Mouse (Mus musculus): ENCODE data around the gene Cldn18. TPM values are rescaled to one million over a fixed set of nuclear protein-coding genes. Genes with fewer than 3 reads are reported as not detected.

The Cldn18 gene
- polyA plus RNA-seq, 1 experiment from 2014 or later = not detected

DNA sequence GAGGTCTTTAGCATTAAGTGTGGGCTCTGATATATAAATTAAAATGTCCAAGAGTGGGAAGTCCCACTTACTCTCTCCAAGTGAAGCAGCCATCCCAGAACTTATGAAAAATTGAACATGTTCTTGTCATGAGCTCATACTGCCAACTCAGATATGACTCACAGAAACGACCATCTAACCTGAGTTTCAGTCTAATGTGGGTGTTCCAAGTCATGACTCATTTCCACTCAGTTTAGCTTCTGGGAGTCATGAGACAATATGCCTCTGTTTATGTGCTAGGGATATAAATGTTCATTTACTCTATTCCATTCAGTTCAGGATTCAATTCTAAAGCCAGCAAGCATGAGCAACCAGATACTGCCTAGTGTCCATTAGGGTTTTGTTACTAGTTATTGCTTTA lies 2.9 kb upstream of the Cldn18 start:
- no peaks in the 10 kb centered on the region for H3K27me3 ChIP-seq (ENCODE audit: control insufficient read depth, insufficient read depth, low read length)
- no peaks in the 10 kb centered on the region for H3K9me3 ChIP-seq (ENCODE audit: control insufficient read depth, low read length)
- no peak overlapping the region for H3K4me3 ChIP-seq (replicated peaks; ENCODE audit: low read depth, low read length)
- DNase-seq = no peak
- WGBS = 68% methylated on average over 1 of the region's 1 CpGs
- no peak for ATAC-seq (ENCODE audit: low FRiP score, low TSS enrichment)
- no peaks in the 10 kb centered on the region for H3K36me3 ChIP-seq (ENCODE audit: control insufficient read depth, insufficient read depth, low read length)
- H3K4me1 ChIP-seq (ENCODE audit: control insufficient read depth, insufficient read depth, low read length) = no peaks in the 10 kb centered on the region
- no peak overlapping the region for H3K27ac ChIP-seq (replicated peaks; ENCODE audit: low read depth, low read length)
- H3K9ac ChIP-seq (replicated peaks; ENCODE audit: low read length) = no peak overlapping the region
- H3K4me2 ChIP-seq (ENCODE audit: low read length) = no peak overlapping the region

- Histone ChIP-seq H3K36me3 (ENCODE audit: control insufficient read depth, insufficient read depth, low read length) (no peaks in the 10 kb centered on the region), H3K27ac (replicated peaks; ENCODE audit: low read depth, low read length) (no peak overlapping the region), H3K4me3 (replicated peaks; ENCODE audit: low read depth, low read length) (no peak overlapping the region), H3K4me1 (ENCODE audit: control insufficient read depth, insufficient read depth, low read length) (no peaks in the 10 kb centered on the region), H3K27me3 (ENCODE audit: control insufficient read depth, insufficient read depth, low read length) (no peaks in the 10 kb centered on the region), H3K9ac (replicated peaks; ENCODE audit: low read length) (no peak overlapping the region), H3K9me3 (ENCODE audit: control insufficient read depth, low read length) (no peaks in the 10 kb centered on the region), H3K4me2 (ENCODE audit: low read length) (no peak overlapping the region)
- ATAC-seq (ENCODE audit: low FRiP score, low TSS enrichment) = no peak
- 95% methylated on average over 4 of the region's 4 CpGs for WGBS
- DNase-seq = no peak
These were observed 6.8 kb downstream of the Cldn18 start for GRCm38 (mm10) chr9:99710297-99710696.

DNA sequence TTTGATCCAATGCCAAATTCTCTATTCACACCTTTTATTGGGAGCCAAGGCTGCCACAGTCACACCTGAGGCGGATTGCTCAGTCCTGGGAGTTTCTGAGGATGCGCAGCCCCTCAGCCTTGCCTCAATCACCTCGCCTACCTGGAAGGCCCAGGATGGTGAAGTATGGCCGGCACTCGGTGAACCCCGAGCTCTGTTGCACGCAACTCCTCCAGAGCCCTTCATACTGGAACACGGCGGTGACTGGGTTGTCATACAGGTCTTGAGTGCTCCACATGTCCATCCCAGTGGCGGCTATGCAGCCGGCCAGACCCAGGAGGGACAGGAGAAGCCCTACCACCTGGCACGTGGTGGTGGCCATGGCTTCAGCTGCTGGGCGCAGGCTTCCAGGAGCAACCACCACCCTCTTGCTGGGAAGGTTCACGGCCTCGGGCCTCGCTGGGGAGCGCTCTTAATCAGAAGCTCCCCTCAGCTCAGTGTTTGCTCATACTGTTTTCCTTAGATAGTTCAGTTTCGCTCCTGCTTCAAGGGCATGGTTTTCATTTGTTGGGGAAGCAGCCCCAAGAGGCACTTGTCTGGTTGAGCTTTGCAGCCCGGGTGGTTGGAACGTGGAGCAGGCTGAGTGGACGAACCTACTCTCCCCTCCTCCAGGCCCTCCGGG lies 7.3 kb downstream of the Cldn18 start:
- Histone ChIP-seq H3K27ac (replicated peaks; ENCODE audit: low read depth, low read length) (no peak overlapping the region), H3K4me3 (replicated peaks; ENCODE audit: low read depth, low read length) (no peak overlapping the region), H3K4me2 (ENCODE audit: low read length) (no peak overlapping the region), H3K27me3 (ENCODE audit: control insufficient read depth, insufficient read depth, low read length) (no peaks in the 10 kb centered on the region), H3K9me3 (ENCODE audit: control insufficient read depth, low read length) (no peaks in the 10 kb centered on the region), H3K36me3 (ENCODE audit: control insufficient read depth, insufficient read depth, low read length) (no peaks in the 10 kb centered on the region), H3K9ac (replicated peaks; ENCODE audit: low read length) (no peak overlapping the region), H3K4me1 (ENCODE audit: control insufficient read depth, insufficient read depth, low read length) (no peaks in the 10 kb centered on the region)
- DNase-seq = no peak
- 95% methylated on average over 22 of the region's 22 CpGs for WGBS
- ATAC-seq (ENCODE audit: low FRiP score, low TSS enrichment) = no peak

DNA sequence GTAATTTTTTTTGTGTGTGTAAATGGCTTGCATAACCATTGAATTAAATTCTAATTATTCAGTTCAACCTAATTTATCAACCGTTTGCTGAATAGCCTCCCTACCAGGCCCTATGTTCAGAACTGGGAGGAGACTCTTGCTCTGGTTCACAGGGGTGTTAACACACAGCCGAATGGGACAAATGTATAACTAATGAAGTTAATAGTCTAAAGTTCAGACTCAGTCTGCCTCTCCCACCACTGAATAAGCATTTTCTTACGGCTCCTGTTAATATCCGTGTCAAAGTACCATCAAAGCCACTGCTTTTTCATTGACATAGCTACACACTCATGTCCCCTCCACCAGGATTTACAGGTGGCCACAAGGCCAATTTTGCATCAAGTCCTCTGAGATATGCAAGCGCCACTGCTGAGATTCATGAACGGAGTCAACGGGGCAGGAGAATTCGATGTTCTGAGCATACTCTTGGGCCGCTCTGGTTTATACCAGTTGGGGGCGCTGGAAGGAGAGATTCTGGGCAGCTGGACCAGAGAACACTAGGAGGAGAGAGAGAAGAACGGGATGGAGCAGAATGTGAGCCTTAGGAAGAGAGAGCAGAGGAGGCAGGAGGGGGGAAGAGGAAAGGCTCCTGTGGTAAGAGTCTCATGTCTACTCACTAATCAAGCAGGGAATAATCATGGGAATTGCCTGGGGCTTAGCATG lies 9.5 kb downstream of the Cldn18 start:
- H3K36me3 ChIP-seq (ENCODE audit: control insufficient read depth, insufficient read depth, low read length) = no peaks in the 10 kb centered on the region
- H3K4me2 ChIP-seq (ENCODE audit: low read length) = no peak overlapping the region
- no peak for ATAC-seq (ENCODE audit: low FRiP score, low TSS enrichment)
- H3K27ac ChIP-seq (replicated peaks; ENCODE audit: low read depth, low read length) = no peak overlapping the region
- DNase-seq = no peak
- no peak overlapping the region for H3K9ac ChIP-seq (replicated peaks; ENCODE audit: low read length)
- no peaks in the 10 kb centered on the region for H3K4me1 ChIP-seq (ENCODE audit: control insufficient read depth, insufficient read depth, low read length)
- no peak overlapping the region for H3K4me3 ChIP-seq (replicated peaks; ENCODE audit: low read depth, low read length)
- H3K27me3 ChIP-seq (ENCODE audit: control insufficient read depth, insufficient read depth, low read length) = no peaks in the 10 kb centered on the region
- WGBS = 72% methylated on average over 11 of the region's 11 CpGs
- H3K9me3 ChIP-seq (ENCODE audit: control insufficient read depth, low read length) = no peaks in the 10 kb centered on the region

DNA sequence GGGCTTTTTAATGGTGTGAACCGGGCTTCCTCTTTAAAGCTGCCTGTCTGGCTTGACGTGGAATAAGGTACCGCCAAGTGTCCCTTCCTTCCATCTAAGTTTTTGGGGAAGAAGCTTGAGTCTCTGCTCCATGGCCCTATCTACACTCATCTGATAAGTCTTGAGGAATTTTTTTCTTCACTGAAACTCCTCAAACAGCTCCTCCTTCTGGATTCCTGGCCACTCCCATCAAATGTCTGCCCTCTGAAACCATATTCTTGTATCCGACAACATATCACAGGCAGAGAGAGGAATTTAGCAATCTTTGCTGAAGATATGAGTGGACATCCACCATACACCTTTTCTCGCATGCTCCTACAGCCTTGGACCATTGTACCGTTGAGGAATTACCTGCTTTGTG lies 10.8 kb downstream of the Cldn18 start:
- WGBS = 93% methylated on average over 6 of the region's 6 CpGs
- Histone ChIP-seq H3K4me2 (ENCODE audit: low read length) (no peak overlapping the region), H3K27ac (replicated peaks; ENCODE audit: low read depth, low read length) (no peak overlapping the region), H3K36me3 (ENCODE audit: control insufficient read depth, insufficient read depth, low read length) (no peaks in the 10 kb centered on the region), H3K4me3 (replicated peaks; ENCODE audit: low read depth, low read length) (no peak overlapping the region), H3K9me3 (ENCODE audit: control insufficient read depth, low read length) (no peaks in the 10 kb centered on the region), H3K27me3 (ENCODE audit: control insufficient read depth, insufficient read depth, low read length) (no peaks in the 10 kb centered on the region), H3K4me1 (ENCODE audit: control insufficient read depth, insufficient read depth, low read length) (no peaks in the 10 kb centered on the region), H3K9ac (replicated peaks; ENCODE audit: low read length) (no peak overlapping the region)
- DNase-seq (no peak), ATAC-seq (ENCODE audit: low FRiP score, low TSS enrichment) (no peak)

- Histone ChIP-seq H3K27me3 (ENCODE audit: control insufficient read depth, insufficient read depth, low read length) (no peaks in the 10 kb centered on the region), H3K9ac (replicated peaks; ENCODE audit: low read length) (no peak overlapping the region), H3K4me3 (replicated peaks; ENCODE audit: low read depth, low read length) (no peak overlapping the region), H3K4me1 (ENCODE audit: control insufficient read depth, insufficient read depth, low read length) (no peaks in the 10 kb centered on the region), H3K27ac (replicated peaks; ENCODE audit: low read depth, low read length) (no peak overlapping the region), H3K9me3 (ENCODE audit: control insufficient read depth, low read length) (no peaks in the 10 kb centered on the region), H3K36me3 (ENCODE audit: control insufficient read depth, insufficient read depth, low read length) (no peaks in the 10 kb centered on the region), H3K4me2 (ENCODE audit: low read length) (no peak overlapping the region)
- WGBS = 77% methylated on average over 6 of the region's 6 CpGs
- ATAC-seq (ENCODE audit: low FRiP score, low TSS enrichment) (no peak), DNase-seq (no peak)
These were observed 13.4 kb downstream of the Cldn18 start for GRCm38 (mm10) chr9:99703711-99704110.

GRCm38 (mm10) chr9:99702215-99702614 lies 14.9 kb downstream of the Cldn18 start:
- H3K27ac ChIP-seq (replicated peaks; ENCODE audit: low read depth, low read length) = no peak overlapping the region
- H3K9me3 ChIP-seq (ENCODE audit: control insufficient read depth, low read length) = no peaks in the 10 kb centered on the region
- H3K4me3 ChIP-seq (replicated peaks; ENCODE audit: low read depth, low read length) = no peak overlapping the region
- ATAC-seq (ENCODE audit: low FRiP score, low TSS enrichment) = no peak
- WGBS = 93% methylated on average over 6 of the region's 6 CpGs
- H3K4me2 ChIP-seq (ENCODE audit: low read length) = no peak overlapping the region
- no peaks in the 10 kb centered on the region for H3K36me3 ChIP-seq (ENCODE audit: control insufficient read depth, insufficient read depth, low read length)
- H3K27me3 ChIP-seq (ENCODE audit: control insufficient read depth, insufficient read depth, low read length) = no peaks in the 10 kb centered on the region
- DNase-seq = no peak
- no peak overlapping the region for H3K9ac ChIP-seq (replicated peaks; ENCODE audit: low read length)
- no peaks in the 10 kb centered on the region for H3K4me1 ChIP-seq (ENCODE audit: control insufficient read depth, insufficient read depth, low read length)

DNA sequence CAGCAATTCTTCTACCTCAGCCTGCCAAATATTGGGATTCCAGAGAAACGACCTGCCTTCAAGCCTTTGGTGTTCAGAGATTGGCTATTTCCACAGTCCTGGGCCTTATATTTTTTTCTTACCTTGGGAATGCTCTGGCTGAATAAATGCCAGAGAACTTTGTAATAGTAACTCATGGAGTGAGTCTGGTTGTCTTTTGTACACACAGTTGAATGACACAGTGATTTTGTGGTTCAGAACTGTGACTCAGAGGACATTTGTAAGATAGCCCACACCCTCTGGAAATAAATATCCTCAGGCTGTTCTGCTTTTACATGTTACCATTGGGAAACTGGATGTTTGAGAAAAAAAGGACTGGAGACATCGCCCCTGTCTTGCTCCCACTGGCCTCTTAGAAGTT lies 15.9 kb downstream of the Cldn18 start:
- Histone ChIP-seq H3K9me3 (ENCODE audit: control insufficient read depth, low read length) (no peaks in the 10 kb centered on the region), H3K36me3 (ENCODE audit: control insufficient read depth, insufficient read depth, low read length) (no peaks in the 10 kb centered on the region), H3K9ac (replicated peaks; ENCODE audit: low read length) (no peak overlapping the region), H3K27ac (replicated peaks; ENCODE audit: low read depth, low read length) (no peak overlapping the region), H3K4me3 (replicated peaks; ENCODE audit: low read depth, low read length) (no peak overlapping the region), H3K27me3 (ENCODE audit: control insufficient read depth, insufficient read depth, low read length) (no peaks in the 10 kb centered on the region), H3K4me2 (ENCODE audit: low read length) (no peak overlapping the region), H3K4me1 (ENCODE audit: control insufficient read depth, insufficient read depth, low read length) (no peaks in the 10 kb centered on the region)
- DNase-seq (no peak), ATAC-seq (ENCODE audit: low FRiP score, low TSS enrichment) (no peak)
- WGBS = 91% methylated on average over 2 of the region's 2 CpGs

DNA sequence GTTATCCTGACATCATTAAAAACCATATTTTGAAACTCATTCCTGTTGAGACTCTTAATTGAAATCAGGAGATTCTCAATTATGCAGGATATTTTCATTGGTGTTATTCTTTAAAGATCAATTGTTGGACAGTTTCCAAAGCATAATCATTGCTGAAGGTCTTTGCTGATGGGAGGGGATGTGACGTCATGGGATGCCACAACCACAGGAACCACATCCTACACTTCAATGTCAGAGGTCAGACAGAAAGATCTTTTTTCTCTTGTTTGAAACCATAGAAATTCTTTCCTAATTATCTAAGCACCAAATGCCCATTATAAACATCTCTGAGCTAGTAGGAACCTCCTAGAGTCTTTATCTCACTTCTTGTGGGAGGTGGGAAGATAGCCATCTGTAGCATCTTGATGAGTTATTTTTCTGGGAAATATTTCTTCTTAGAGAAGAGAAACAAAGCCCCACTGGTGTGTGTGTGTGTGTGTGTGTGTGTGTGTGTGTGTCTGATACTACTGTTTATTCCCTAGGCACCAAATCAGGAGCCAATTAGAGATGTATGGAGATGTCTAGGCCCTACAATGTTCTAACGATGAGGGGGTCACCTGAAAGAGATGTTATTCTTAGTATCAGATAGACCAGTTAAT lies 17.2 kb downstream of the Cldn18 start:
- Histone ChIP-seq H3K36me3 (ENCODE audit: control insufficient read depth, insufficient read depth, low read length) (no peaks in the 10 kb centered on the region), H3K9ac (replicated peaks; ENCODE audit: low read length) (no peak overlapping the region), H3K27ac (replicated peaks; ENCODE audit: low read depth, low read length) (no peak overlapping the region), H3K4me1 (ENCODE audit: control insufficient read depth, insufficient read depth, low read length) (no peaks in the 10 kb centered on the region), H3K27me3 (ENCODE audit: control insufficient read depth, insufficient read depth, low read length) (no peaks in the 10 kb centered on the region), H3K4me3 (replicated peaks; ENCODE audit: low read depth, low read length) (no peak overlapping the region), H3K9me3 (ENCODE audit: control insufficient read depth, low read length) (no peaks in the 10 kb centered on the region), H3K4me2 (ENCODE audit: low read length) (no peak overlapping the region)
- 89% methylated on average over 2 of the region's 2 CpGs for WGBS
- no peak for ATAC-seq (ENCODE audit: low FRiP score, low TSS enrichment)
- no peak for DNase-seq
